Mouse (Mus musculus): ENCODE measurements around the gene Rad17. TPM values are rescaled to one million over a fixed set of nuclear protein-coding genes. Genes with fewer than 3 reads are reported as not detected.

Rad17 gene
- polyA plus RNA-seq (2012; rRNA removed): 0.42 and 0.75 TPM in 2 replicates

DNA sequence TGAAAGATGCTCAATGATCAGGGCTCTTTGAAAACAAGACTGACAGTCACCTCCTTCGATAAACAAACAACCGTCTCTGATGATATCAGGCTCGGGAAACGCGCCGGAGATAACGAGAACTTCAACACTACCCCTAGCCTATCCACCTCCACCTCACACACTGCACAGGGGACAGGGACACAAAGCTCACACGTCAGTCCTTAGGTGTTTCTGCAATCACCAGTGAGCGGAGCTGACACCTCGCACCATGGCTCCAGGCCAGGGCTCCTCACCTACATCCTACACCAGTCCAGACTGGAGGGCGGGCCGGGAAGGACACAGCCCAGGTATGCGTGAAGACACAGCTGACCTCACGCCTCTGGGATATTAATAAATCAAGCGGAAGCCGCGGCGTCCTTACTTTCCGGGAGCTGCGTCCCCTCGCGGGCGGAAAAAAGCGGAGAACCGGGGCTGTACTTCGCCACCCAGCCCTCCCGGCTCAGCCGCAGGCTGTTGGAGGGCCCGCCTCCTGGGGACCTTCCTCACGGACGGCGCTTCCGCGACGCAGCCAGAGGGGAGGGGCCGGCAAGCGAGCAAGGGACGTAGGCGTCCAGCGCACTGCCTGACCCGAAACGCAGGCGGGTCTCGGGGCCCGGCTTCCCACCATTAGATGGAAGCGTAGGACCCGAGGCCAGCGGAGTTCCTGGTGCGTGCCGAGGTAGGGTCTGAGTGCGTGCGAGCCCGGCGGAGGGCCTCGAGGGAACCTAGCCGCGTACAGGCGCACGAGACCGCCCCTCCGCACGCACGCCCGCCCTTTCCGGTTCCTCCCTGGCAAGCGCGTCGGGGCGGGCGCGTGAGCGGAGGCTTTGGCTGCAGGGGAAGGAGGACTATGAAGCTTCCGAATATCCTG lies at the start of gene Rad17, which contains the start of gene Ak6:
Gene Rad17, minus strand, starts transcription at position 502 of the 889 bp plus-strand sequence.
Gene Ak6, plus strand, starts transcription at position 430 of the 889 bp plus-strand sequence.
- Histone ChIP-seq H3K4me1 (ENCODE audit: control insufficient read depth, insufficient read depth, insufficient read length, low read length) (peaks cover 5% of the 10 kb centered on the region; the same call in 1 of the 2 replicates), H3K4me3 (ENCODE audit: low read depth, low read length) (peak within 1 kb of the TSS; percentile 90), H3K27me3 (ENCODE audit: control insufficient read depth, insufficient read depth, low read length) (no peaks in the 10 kb centered on the region), H3K27ac (ENCODE audit: insufficient read depth, low read depth, low read length) (peak within 1 kb of the TSS; percentile 89), H3K36me3 (ENCODE audit: control insufficient read depth, insufficient read depth, low read length) (peaks cover 8% of the 10 kb centered on the region)
- TF ChIP-seq CTCF (IDR thresholded peaks at IDR 0.05; ENCODE audit: extremely low read depth, insufficient read length, insufficient replicate concordance, low read depth, low read length) (no peak; the same call in 1 of the 2 replicates), POLR2A (IDR thresholded peaks at IDR 0.05; ENCODE audit: low read depth, low read length) (peak; percentile 33)
- under 1% methylated on average over 73 of the region's 73 CpGs for WGBS

DNA sequence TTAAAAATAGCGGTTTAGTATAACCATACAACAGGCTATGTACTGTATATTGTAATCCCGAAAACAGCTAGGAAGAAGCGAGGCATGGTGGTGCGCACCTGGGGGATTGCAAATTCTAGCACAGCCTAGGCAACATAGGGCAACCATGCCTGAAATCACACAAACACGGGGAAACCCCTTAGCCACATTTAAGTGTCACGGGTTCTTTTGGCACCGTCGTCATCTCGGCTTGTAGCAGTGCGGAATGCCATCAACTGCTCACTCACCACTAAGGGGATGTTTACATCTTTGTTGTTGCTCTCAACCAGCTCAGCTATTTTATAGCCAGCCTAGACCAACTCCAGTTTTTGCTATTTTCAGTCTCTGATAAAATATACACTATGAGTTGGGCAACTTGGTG lies 48.0 kb upstream of the Rad17 start:
- Histone ChIP-seq H3K36me3 (ENCODE audit: control insufficient read depth, insufficient read depth, low read length) (peaks cover 44% of the 10 kb centered on the region), H3K27me3 (ENCODE audit: control insufficient read depth, insufficient read depth, low read length) (no peaks in the 10 kb centered on the region), H3K27ac (ENCODE audit: insufficient read depth, low read depth, low read length) (no peak overlapping the region), H3K4me3 (ENCODE audit: low read depth, low read length) (no peak overlapping the region), H3K4me1 (ENCODE audit: control insufficient read depth, insufficient read depth, insufficient read length, low read length) (no peaks in the 10 kb centered on the region)
- 93% methylated on average over 10 of the region's 10 CpGs for WGBS
- no peak for TF ChIP-seq CTCF (IDR thresholded peaks at IDR 0.05; ENCODE audit: extremely low read depth, insufficient read length, insufficient replicate concordance, low read depth, low read length)
- TF ChIP-seq POLR2A (IDR thresholded peaks at IDR 0.05; ENCODE audit: low read depth, low read length): no peak

DNA sequence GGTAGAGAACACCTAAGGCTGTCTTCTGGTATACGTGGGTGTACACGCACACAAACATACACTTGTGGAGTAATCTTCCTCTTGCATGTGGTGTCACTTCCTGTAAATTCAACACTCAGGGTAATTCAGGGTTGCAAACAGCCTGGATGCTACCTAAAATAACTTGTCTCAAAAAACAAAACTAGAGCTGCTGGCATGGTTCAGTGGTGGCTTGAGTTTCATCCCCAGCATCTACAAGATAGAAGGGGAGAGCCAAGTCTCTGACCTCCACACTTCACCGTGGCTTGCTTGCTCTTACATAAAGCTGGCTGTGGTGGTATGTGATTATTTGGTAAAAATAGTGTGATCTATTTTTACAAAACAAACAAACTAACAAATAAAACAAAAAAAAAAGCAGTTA lies 46.7 kb upstream of the Rad17 start:
- WGBS: 86% methylated on average over 3 of the region's 3 CpGs
- H3K27ac ChIP-seq (ENCODE audit: insufficient read depth, low read depth, low read length): no peak overlapping the region
- no peak overlapping the region for H3K4me3 ChIP-seq (ENCODE audit: low read depth, low read length)
- peaks cover 36% of the 10 kb centered on the region for H3K36me3 ChIP-seq (ENCODE audit: control insufficient read depth, insufficient read depth, low read length)
- no peaks in the 10 kb centered on the region for H3K27me3 ChIP-seq (ENCODE audit: control insufficient read depth, insufficient read depth, low read length)
- no peak for TF ChIP-seq CTCF (IDR thresholded peaks at IDR 0.05; ENCODE audit: extremely low read depth, insufficient read length, insufficient replicate concordance, low read depth, low read length)
- TF ChIP-seq POLR2A (IDR thresholded peaks at IDR 0.05; ENCODE audit: low read depth, low read length): no peak
- H3K4me1 ChIP-seq (ENCODE audit: control insufficient read depth, insufficient read depth, insufficient read length, low read length): no peaks in the 10 kb centered on the region

DNA sequence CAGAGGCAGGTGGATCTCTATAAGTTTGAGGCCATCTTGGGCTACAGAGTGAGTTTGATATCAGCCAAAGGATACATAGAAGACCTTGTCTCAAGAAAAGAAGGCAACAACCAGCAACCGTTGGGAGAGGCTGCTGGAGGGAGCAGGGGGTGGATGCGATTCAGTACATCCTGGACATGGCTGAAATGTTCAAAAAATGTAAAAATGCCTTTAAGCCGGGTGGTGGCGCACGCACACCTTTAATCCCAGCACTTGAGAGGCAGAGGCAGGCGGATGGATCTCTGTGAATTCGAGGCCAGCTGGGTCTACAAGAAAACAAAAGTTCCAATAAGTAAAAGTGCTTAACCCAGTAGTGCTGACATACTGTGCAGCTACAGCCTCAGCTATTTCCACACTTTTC lies 36.7 kb upstream of the Rad17 start:
- no peaks in the 10 kb centered on the region for H3K27me3 ChIP-seq (ENCODE audit: control insufficient read depth, insufficient read depth, low read length)
- WGBS: 79% methylated on average over 7 of the region's 7 CpGs
- no peak overlapping the region for H3K4me3 ChIP-seq (ENCODE audit: low read depth, low read length)
- no peaks in the 10 kb centered on the region for H3K36me3 ChIP-seq (ENCODE audit: control insufficient read depth, insufficient read depth, low read length)
- TF ChIP-seq CTCF (IDR thresholded peaks at IDR 0.05; ENCODE audit: extremely low read depth, insufficient read length, insufficient replicate concordance, low read depth, low read length): no peak
- TF ChIP-seq POLR2A (IDR thresholded peaks at IDR 0.05; ENCODE audit: low read depth, low read length): no peak
- no peaks in the 10 kb centered on the region for H3K4me1 ChIP-seq (ENCODE audit: control insufficient read depth, insufficient read depth, insufficient read length, low read length)
- no peak overlapping the region for H3K27ac ChIP-seq (ENCODE audit: insufficient read depth, low read depth, low read length)

DNA sequence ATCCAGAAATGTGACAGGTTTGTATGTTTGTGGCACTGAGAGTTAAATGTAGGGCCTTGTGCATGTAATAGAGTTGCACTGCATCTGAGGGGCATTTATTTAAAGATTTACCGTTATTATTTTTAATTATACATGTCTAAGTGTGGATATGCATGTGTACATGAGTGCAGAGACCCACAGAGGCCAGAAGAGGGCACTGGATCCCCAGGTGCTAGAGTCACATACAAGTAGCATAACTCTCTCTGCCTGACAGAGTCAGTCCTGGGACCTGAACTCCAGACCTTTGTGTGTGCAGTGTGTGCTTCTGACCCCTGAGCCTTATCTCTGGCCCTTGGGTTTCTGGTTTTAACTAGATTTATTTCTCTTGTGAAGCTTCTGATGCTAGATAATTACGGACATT lies 33.5 kb upstream of the Rad17 start:
- TF ChIP-seq CTCF (IDR thresholded peaks at IDR 0.05; ENCODE audit: extremely low read depth, insufficient read length, insufficient replicate concordance, low read depth, low read length): no peak
- TF ChIP-seq POLR2A (IDR thresholded peaks at IDR 0.05; ENCODE audit: low read depth, low read length): no peak
- H3K4me3 ChIP-seq (ENCODE audit: low read depth, low read length): no peak overlapping the region
- no peaks in the 10 kb centered on the region for H3K27me3 ChIP-seq (ENCODE audit: control insufficient read depth, insufficient read depth, low read length)
- no peaks in the 10 kb centered on the region for H3K4me1 ChIP-seq (ENCODE audit: control insufficient read depth, insufficient read depth, insufficient read length, low read length)
- H3K36me3 ChIP-seq (ENCODE audit: control insufficient read depth, insufficient read depth, low read length): no peaks in the 10 kb centered on the region
- no peak overlapping the region for H3K27ac ChIP-seq (ENCODE audit: insufficient read depth, low read depth, low read length)
- 74% methylated on average over 2 of the region's 2 CpGs for WGBS

DNA sequence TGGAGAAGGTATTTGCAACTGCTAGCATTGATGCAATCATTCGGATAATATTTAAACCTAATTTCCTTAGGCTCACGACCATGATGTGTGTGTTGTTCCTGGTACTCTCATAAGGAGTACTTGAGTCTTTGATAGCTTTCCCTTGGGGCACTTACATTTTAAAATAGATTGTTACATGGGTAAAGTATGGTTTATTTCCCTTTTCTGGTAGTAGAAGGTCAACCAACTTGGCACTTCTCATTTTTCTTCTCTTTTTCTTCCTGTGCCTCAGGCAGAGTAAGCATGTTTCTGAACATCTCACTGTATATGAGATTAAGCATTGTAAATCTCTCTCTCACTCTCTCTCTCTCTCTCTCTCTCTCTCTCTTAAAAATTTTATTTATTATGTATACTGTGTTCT lies 32.0 kb upstream of the Rad17 start:
- WGBS: 59% methylated on average over 2 of the region's 2 CpGs
- Histone ChIP-seq H3K27ac (ENCODE audit: insufficient read depth, low read depth, low read length) (no peak overlapping the region), H3K36me3 (ENCODE audit: control insufficient read depth, insufficient read depth, low read length) (no peaks in the 10 kb centered on the region), H3K27me3 (ENCODE audit: control insufficient read depth, insufficient read depth, low read length) (no peaks in the 10 kb centered on the region), H3K4me3 (ENCODE audit: low read depth, low read length) (no peak overlapping the region), H3K4me1 (ENCODE audit: control insufficient read depth, insufficient read depth, insufficient read length, low read length) (no peaks in the 10 kb centered on the region)
- TF ChIP-seq POLR2A (IDR thresholded peaks at IDR 0.05; ENCODE audit: low read depth, low read length) (no peak), CTCF (IDR thresholded peaks at IDR 0.05; ENCODE audit: extremely low read depth, insufficient read length, insufficient replicate concordance, low read depth, low read length) (no peak)

DNA sequence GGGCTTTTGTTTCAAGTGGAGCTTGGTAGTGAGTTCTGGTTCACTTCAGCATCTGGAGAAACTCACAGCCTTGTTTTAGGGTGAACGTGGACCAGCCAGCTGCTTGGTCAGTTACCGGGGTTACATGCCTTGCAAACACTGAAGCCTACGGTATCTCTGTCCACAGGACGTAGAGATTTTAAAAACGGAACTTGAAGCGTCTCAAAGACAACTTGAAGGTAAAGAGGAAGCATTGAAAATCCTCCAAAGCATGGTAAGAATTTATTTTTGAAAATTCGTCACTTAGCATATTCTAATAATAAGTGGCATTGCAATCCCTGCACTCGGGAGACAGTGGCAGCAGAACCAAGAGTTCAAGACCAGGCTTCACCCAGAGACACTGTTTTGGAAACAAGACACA lies 30.8 kb upstream of the Rad17 start:
- Histone ChIP-seq H3K36me3 (ENCODE audit: control insufficient read depth, insufficient read depth, low read length) (no peaks in the 10 kb centered on the region), H3K4me3 (ENCODE audit: low read depth, low read length) (no peak overlapping the region), H3K4me1 (ENCODE audit: control insufficient read depth, insufficient read depth, insufficient read length, low read length) (no peaks in the 10 kb centered on the region), H3K27ac (ENCODE audit: insufficient read depth, low read depth, low read length) (no peak overlapping the region), H3K27me3 (ENCODE audit: control insufficient read depth, insufficient read depth, low read length) (no peaks in the 10 kb centered on the region)
- TF ChIP-seq POLR2A (IDR thresholded peaks at IDR 0.05; ENCODE audit: low read depth, low read length) (no peak), CTCF (IDR thresholded peaks at IDR 0.05; ENCODE audit: extremely low read depth, insufficient read length, insufficient replicate concordance, low read depth, low read length) (no peak)
- 95% methylated on average over 8 of the region's 8 CpGs for WGBS
